Mouse (Mus musculus) bone marrow, adult 2 months (tissue): ENCODE results near the gene Ncoa4.

Experiments used
- CTCF ChIP-seq: fragments of 200-500 bp; IDR thresholded peaks from 2 replicates; pipeline ENCODE4 v1.5.1; 2011; ENCODE audit warnings: low read length, control low read depth; ENCODE audit not compliant: control insufficient read depth, insufficient read depth
- POLR2A ChIP-seq: fragments of 200-500 bp; IDR thresholded peaks from 2 replicates; pipeline ENCODE4 v1.6.1; 2011; ENCODE audit warnings: low read depth, mild to moderate bottlenecking, control low read depth, low read length, borderline replicate concordance; ENCODE audit not compliant: control insufficient read depth

GRCm38 (mm10) chr14:32226601-32227000 lies 66.9 kb downstream of the Ncoa4 start:
- no peak for TF ChIP-seq POLR2A
- TF ChIP-seq CTCF, result no peak
